Mouse (Mus musculus): ENCODE measurements around the gene Tmprss11f. TPM values are rescaled to one million over a fixed set of nuclear protein-coding genes. Genes with fewer than 3 reads are reported as not detected.
"Not testable (repeated sequence)": the region's sequence is repeated elsewhere in the genome, so short reads cannot be mapped to it uniquely, and the experiment has no call there.

Tmprss11f gene
- not detected for total RNA-seq (2021)
- long read RNA-seq, experiment 1 = 0 reads
- long read RNA-seq, experiment 2 = 0 reads

DNA sequence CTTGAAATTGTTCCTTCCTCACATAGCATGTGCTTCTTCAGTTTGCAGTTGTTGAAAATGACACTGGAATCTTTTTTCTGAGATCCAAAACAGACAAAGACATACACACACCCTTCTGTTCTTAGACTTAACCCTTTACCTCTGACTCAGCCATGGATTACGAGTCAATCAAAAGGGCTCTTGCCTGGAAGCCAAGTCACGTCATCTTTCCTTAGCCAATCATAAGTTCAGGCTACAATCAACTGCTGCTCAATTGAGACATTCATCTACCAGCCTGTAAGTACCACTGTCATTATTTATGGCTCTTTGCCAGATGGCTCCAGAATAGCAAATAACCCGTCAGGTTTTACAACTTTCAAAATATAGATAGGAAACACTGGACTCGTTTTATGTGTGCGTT, at the start of gene Tmprss11f:
TSS of gene Tmprss11f (minus strand) at position 101 of the 400 bp plus-strand sequence.
- DNase-seq (ENCODE audit: low spot score in 2 of 2) = no peak

DNA sequence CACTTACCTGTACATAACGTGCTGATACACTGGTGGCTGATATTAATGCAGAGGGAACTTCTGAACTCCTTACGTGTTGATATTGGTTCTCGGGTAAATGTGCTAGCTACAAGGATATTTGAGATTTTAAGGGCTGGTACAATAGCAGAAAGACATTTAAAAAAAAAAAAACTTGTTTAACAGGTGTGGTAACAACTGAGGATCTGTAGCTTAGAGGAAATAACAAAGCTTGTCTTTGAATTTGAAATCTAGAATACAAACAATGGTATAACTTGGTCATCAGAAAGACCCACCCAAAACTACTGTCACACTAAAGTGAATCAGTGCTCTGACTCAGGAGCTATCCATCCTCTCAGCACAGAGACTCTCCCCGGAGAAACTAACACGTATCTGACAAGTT, 44.0 kb upstream of the Tmprss11f start, which contains the start of gene Tmprss11b:
TSS of gene Tmprss11b (minus strand) at position 101 of the 400 bp plus-strand sequence.
- no peak for DNase-seq (ENCODE audit: low spot score in 2 of 2)

DNA sequence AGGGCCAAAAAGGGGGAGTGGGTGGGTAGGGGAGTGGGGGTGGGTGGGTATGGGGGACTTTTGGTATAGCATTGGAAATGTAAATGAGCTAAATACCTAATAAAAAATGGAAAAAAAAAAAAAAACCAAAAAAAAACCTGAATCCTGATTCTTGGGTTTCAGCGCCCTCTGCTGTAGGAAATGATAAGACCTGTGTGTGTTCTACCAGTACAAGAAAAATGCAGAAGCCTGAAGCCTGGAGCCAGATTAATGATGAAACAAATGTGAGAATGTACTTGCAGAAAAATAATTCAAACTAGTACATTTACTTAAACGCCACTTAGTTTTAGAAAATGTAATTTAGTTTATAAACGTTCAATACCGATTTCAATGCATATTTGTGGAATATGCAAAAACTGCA, 17.0 kb upstream of the Tmprss11f start:
- DNase-seq (ENCODE audit: low spot score in 2 of 2) = peak; percentile 14 to 54

DNA sequence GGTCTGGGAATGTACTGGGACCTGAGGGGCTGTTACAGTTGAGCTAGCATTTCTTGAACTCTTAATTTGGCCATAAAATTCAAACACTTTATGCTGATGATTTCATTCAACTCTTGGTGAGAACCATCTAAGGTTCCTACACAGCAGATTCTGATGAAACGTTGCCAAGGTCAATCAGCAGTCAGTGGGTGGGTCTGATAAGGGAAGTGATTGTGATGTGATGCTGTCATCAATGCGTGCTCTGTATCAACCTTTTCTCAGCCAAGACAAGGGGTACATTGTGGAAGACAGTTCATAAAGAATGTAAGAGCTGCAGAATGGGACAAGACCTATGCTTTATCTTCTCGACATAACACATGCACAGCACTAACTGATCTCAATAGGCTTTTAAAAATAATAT, 8.6 kb upstream of the Tmprss11f start:
- no peak for DNase-seq (ENCODE audit: low spot score in 2 of 2)

DNA sequence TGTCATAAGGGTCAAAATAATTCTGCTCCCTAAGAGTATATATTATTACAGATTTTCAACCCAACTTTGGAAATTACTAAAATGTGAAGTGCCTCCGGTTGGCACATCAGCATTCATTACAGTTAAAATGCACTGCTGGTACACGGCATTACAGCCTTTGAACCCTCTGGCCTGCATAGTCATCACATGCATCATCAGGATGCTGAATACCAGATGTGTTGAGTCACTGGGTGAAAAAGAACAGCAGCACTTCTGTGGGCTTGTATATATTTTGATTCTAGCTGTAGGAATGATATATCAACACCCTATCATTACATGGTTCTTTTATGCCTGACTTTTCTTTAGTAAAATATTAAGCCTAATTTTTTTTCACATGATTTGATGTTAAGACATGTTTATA, 1.5 kb downstream of the Tmprss11f start:
- DNase-seq (ENCODE audit: low spot score in 2 of 2) = no peak

DNA sequence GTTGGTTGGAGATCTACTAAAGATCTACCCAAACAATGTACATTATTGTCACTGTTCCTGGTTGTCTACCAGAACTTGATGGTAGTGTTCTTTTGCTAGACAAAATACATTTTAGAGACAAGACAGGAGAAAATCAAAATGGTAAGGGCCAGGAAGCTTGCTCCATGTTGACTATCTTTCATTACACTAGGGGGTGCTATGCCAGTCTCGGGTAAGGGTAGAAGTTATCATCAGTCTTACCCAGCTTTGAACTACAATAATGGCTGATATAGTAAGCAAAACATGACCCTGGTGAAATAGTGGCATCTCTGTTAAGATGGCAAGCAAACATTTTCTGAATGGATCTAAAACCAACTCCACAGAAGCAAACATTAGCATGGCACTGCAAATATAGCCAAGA, 10.4 kb downstream of the Tmprss11f start:
- DNase-seq (ENCODE audit: low spot score in 2 of 2) = no peak

DNA sequence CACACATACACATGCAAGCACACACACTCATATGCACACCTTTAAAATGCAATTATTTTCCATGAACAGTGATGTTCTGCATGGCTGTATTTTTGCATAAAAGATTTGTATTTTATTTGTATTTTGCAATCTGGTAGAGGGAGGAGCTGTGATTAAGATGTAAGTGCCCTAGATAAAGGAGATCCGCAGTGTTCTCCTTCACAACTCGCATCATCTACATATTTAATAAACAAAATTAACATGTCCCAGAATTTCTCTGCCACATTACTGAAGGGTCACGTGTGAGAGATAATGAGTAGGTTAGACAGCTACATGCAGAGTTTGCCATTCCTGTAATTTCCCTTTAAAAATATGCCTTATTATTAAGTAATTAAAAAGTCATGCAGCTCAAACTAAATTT, 46.3 kb downstream of the Tmprss11f start:
- DNase-seq (ENCODE audit: low spot score in 2 of 2) = no peak

DNA sequence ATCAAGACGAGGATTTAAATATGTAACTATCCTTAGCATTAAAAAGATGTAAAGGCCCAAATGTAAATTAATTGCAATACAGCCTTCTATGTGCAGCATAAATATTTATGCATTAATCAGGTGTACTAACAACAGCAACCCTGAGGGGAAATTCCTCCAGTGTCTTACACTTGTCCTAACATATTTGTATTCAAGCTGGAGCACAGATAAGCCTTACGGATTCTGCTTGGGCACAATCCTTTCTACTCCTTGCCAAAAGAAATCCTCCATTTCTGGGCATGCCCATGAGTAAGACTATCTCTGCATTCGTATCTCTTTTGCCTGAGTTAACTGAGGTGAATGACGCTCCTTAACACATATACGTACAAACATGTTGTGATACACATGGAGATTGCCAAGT, 49.6 kb downstream of the Tmprss11f start:
- no peak for DNase-seq (ENCODE audit: low spot score in 2 of 2)

DNA sequence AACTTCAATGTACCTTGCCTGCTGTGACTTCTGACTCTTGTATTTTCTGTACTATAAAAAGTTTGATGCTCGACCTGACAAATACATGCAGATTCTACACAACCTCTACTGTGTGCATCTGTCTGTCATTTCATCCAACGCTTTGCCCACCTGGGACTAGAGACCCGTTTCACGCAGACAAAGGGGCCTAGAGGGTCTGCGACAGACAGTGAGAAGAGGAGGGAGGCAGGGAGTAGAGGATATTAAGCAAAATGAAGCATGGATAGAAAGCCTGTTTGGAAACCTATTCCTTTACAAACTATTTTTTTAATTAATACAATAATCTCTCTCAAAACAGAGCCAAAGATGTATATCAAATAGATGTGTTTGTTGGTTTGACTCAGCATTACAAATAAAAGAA, 50.2 kb downstream of the Tmprss11f start:
- no peak for DNase-seq (ENCODE audit: low spot score in 2 of 2)

DNA sequence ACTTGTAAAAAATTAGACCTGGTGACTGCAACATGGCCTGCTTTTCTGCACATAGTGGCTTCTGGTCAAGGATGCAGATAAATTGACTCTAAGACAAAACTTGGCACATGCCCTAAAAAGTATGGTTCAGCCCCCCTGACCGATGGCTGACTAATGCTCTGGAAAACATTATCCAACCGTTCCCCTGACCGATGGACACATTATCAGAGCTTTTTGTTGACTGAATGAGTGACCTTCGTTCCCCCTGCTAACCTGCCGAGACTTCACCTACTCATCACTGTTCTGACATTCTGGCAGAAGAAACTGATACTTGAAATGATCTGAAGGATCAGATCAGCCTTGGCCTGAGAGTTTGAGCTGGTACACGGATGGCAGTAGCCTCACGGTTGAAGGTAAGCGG, 53.5 kb downstream of the Tmprss11f start:
- DNase-seq (ENCODE audit: low spot score in 2 of 2) = not testable (repeated sequence)

DNA sequence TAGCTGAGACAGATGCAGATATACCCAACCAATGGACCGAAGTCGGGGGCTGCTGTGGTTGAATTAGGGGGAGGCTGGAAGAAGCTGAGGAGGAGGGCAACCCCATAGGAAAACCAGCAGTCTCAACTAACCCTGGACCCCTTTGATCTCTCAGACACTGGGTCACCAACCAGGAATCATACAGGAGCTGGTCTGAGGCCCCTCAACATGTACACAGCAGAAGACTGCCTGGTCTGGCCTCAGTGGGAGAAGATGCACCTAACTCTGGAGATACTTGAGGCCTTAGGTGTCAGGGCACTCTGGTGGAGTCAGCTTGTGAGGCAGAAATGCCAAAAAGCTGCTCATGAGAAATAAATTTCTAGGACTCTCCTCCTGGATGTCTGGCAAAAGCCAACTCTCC, 85.5 kb downstream of the Tmprss11f start:
- no peak for DNase-seq (ENCODE audit: low spot score in 2 of 2)

DNA sequence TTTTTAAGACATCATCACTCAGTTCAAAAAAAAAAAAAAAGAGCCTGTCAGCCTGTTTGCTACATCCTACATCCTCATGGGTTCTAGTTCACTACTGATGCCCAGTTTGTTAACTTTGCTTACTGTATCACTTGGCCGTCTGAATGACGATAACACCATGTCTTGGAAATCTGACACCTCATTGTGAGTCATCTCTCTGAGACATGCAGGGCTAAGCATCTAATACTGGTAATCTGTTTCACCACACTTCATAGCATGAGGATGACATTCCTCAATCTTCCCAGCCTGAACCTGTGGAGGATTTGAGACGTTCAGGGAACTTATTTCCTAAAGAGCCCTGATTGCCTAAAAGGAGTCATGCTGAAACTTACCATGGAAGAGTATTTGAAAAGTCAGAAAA, 91.6 kb downstream of the Tmprss11f start:
- no peak for DNase-seq (ENCODE audit: low spot score in 2 of 2)

DNA sequence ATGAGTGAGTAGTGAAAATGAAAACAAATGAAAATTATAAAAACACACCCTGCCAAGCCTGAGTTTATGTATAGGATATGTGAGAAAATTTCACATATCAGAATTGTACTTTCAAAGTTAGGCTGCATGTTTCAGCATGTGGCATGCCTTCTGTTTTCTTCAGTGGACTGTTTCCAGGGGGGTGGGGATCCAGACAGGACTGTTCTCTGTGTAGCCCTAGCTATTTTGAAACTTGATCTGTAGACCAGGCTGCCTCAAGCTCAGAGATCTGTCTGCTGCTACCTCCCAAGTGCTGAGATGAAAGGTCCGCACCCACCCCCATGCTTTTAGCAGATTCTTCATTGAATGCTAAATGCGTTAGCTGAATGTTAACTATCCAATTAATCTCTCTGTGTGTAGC, 103.5 kb downstream of the Tmprss11f start:
- peak; percentile 4 for DNase-seq (ENCODE audit: low spot score in 2 of 2)

DNA sequence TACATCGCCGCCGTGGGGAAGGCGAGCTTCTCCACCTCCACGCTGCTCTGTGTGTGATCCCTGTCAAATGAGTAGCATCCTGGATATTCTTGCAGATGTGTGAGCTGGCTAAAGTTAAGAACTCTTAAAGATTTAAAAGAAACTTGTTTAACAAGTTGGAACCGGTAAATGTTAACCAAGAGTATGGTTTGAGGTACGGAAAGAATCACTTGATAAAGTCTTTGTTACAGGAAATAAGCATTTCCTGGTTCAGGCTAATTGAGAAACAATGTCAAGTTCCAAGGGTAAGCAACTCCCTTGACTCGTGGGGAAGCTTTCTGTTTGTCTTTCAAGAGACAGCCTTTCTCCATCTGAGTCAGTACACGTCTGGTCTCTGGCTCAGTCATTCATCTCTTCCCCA, 113.7 kb downstream of the Tmprss11f start, which contains the start of gene Tmprss11g:
TSS of gene Tmprss11g (minus strand) at position 101 of the 400 bp plus-strand sequence.
- no peak for DNase-seq (ENCODE audit: low spot score in 2 of 2)

DNA sequence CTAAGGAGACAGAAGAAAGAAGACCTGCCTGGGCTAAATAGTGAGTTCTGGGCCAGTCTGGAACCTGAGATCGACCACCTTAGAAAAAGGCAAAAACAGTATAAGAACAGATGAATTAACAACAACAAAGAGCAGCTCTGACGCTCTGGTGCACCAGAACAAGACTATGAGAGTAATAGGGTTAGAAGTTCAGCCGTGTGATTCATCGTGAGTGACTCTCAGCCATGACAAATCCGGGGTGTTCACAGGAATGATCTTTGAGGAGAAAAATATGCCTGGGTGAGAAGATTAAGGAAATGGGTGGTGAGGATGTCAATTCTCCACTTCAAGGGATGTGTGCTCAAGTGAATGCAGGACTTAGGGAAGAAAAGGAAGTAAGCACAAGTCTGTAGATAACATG, 120.7 kb downstream of the Tmprss11f start:
- DNase-seq (ENCODE audit: low spot score in 2 of 2) = no peak

DNA sequence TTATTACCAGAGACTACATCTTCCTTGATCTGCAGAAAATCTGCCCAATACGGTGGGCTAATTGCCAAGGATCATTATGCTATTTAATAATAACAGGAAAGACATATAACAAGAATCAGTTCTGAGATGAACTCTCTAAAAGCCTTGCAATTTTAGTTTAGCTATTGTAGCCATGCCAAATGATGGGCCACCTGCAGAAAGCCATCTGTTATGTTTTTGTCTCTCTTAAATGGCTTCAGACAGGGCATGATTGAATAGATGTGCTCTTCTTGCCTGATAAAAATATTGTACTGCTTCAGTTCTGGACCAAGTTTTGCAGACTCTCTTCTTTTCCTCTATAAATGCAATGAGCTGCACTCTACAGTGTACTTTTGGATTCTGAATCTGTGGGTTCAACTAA, 138.8 kb downstream of the Tmprss11f start:
- no peak for DNase-seq (ENCODE audit: low spot score in 2 of 2)

DNA sequence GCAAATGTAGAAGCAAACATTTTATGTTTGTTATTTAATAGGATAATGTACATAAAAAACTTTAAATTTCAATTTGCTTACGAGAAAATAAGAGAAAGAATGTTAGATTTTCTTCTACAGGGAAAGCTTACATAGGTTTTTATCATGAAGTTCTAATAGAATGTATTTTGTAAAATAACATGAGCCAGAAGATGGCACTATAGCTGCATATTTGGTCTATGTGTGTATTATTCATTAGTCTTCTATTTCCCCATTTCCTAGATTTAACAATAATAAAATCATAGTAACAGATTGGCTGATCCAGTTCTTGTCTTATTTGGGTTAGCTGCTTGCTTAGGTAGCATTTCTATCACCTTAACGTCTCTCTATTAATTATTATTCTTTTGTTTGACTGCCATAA, 149.7 kb downstream of the Tmprss11f start:
- peak in 1 of 2 experiments; percentile 33 for DNase-seq (ENCODE audit: low spot score in 2 of 2)

DNA sequence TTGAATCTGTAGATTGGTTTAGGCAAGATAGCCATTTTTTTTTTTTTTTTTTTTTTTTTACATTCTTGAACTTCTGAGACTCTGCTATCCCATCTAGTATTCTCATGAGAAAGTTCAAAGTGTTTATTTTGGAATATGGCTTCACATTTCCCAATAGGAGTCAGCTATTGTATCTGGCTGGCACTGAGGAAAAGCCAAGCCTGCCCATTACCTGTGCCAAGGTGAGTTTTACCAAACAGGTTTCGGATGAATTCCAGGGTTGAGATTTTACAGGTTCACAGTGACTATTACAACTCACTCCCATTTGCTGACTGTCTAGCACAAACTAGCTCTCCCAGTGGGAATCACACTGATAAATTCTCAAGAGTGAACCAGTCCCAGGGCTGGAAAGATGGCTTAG, 150.2 kb downstream of the Tmprss11f start:
- no peak for DNase-seq (ENCODE audit: low spot score in 2 of 2)

DNA sequence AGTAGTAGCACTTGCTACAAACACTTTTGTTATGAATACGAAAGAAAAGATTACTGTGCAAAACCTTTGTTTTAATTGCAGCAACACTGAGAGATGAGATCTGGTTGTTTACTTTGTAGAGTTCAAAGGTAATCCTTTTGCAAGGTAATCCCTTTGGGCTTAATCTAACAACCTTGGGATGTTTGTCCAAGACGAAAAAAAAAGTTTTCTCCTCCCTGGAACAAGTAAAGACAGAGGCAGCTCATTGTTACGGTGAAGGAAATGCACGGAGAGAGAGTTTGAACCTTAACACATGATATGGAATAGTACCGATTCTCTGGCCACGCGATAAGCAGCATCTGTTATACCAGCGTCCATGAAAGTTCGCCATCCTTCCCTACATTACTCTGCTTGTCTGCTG, 158.4 kb downstream of the Tmprss11f start:
- no peak for DNase-seq (ENCODE audit: low spot score in 2 of 2)

Other genes starting within 250 kb of the Tmprss11f start
- not detected for gene Tmprss11a, start 163.4 kb downstream of the Tmprss11f start, total RNA-seq (2021)
- gene Tmprss11g, start 113.8 kb downstream of the Tmprss11f start, total RNA-seq (2021) = not detected
- not detected for gene Tmprss11b, start 43.9 kb upstream of the Tmprss11f start, total RNA-seq (2021)
- gene Tmprss11e, start 113.4 kb upstream of the Tmprss11f start, total RNA-seq (2021) = not detected
- gene Ythdc1, start 171.8 kb upstream of the Tmprss11f start, total RNA-seq (2021) = 10 to 100 TPM; 52.6 to 54.7 TPM

Measured in layer of hippocampus, postnatal 14 days (tissue).